Mouse (Mus musculus): ENCODE measurements around the gene Tbxas1.

Tbxas1 gene

DNA sequence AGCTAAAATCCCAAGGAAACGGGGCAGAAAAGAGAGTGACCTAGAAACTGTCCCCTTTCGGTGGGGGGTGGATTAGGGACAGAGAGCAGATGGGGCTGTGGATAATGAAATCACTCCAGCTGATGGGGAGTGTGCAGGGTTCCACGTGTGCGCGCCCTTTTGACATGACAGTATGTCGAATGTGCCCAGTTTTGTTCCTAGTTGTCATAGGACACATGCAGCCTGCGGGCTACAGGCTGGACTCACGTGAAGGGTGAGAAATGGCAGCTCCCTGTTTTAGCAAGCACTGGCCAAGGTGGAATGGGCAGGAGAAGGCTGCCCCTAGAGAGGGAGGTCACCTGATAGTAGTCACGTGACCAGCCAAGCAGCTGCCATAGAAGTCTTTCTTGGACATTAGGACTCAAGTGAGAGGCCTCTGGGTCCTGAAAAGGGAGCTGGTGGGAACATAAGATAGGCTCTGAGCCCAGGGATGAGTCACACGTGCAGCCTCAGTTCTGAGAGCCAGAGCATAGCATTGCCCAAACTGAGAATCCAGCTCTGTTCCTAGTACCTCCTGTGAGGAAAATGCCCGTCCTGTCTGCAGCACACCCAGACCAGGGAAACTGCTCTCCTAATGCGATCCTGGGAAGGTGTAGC, 85.7 kb downstream of the Tbxas1 start:
- DNase-seq (ENCODE audit: low spot score) = peak; percentile 62

GRCm38 (mm10) chr6:38961427-38962033, 86.3 kb downstream of the Tbxas1 start:
- DNase-seq (ENCODE audit: low spot score) = no peak

- no peak for DNase-seq (ENCODE audit: low spot score)
Observed at GRCm38 (mm10) chr6:38966839-38967238, 91.6 kb downstream of the Tbxas1 start.

DNA sequence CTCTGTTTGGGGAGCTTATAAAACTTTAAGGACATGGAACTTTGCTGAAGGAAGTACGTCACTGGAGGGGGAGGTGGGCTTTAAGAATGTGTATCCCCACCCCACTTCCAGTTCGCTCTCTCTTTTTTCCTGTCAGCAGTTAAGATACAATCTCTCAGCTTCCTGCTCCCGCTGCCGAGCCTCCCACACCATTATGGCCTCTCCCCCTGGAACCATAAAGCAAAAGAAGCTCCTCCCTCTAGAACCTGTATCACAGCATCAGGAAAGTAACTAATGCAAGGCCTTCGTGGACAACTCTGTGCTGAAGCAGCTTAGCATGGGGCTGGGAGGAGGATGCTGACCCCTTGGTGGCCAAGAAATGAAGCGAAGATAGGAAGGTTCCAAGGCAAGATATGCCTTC, 92.1 kb downstream of the Tbxas1 start:
- no peak for DNase-seq (ENCODE audit: low spot score)

DNA sequence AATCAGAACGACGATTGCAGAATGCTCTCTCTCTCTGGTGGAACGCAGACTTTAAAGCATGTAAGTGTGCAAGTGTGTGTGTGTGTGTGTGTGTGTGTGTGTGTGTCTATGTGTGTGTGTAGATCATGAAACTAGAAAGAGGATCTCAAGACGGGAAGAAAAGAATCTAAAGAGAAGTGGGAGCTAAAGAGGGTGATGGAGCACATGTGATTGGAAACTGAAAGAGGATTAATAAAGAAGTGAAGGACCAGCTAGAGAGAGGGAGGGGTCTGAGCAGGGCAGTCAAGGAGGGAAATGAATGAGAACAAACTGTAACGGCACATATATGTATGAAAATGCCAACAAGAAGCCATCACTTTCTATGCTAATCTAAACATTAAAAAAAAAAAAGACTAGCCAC, 92.8 kb downstream of the Tbxas1 start:
- no peak for DNase-seq (ENCODE audit: low spot score)

- no peak for DNase-seq (ENCODE audit: low spot score)
Observed at GRCm38 (mm10) chr6:38969944-38970740, 94.9 kb downstream of the Tbxas1 start.

DNA sequence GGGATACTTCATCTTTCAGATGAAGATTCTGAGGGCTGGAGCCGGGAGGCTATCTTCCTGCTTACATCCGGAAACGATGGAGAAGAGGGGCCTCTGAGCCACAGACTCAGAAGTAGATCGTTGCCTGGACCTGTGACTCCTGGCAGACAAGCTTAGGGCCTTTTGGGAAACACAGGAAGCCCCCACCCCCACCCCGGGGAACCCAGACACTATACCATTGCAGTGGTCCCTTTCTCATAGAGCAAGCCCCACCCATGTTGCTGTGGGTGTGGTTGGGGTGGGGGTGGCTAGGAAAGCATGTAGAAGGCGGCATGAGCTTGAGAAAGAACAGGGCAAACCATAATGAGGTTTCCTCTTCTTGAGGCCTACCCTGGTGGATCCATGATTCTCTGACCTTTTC, 95.6 kb downstream of the Tbxas1 start:
- DNase-seq (ENCODE audit: low spot score) = no peak

GRCm38 (mm10) chr6:38972826-38973225, 97.6 kb downstream of the Tbxas1 start:
- no peak for DNase-seq (ENCODE audit: low spot score)

DNA sequence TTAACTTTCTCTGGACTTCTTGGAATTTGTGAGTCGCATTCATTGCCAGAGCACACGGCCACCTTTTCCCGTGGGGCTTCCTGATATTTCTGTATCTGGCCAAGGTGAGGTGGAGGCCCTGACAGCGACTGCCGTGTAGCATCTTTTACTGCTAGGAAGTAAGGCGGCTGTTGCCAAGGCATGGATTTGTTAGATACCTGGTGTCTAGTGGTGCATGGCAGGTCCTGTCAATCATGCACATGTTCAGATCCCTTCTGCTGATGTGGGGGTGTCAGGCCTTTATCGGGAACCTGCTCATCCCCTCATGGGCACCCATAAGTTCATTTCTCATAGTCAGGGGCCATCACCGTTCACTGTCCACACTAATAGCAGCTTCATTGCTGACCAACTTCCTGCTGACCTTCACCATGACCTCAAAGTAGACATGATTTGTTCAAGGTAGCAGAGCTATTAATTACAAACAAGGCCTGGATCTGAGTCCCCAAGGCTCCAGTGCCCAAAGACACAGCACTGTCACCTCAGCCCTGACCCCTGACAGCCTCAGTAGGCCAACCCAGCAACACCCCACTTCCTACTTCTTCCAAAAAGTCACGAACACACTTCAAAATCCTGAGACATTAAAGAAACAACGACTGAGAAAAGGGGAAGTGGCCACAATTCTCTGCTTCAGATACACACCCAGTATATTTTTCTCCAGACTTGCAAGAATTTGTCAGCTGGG, 98.4 kb downstream of the Tbxas1 start:
- no peak for DNase-seq (ENCODE audit: low spot score)

GRCm38 (mm10) chr6:38974162-38974525, 98.9 kb downstream of the Tbxas1 start:
- DNase-seq (ENCODE audit: low spot score) = no peak

DNA sequence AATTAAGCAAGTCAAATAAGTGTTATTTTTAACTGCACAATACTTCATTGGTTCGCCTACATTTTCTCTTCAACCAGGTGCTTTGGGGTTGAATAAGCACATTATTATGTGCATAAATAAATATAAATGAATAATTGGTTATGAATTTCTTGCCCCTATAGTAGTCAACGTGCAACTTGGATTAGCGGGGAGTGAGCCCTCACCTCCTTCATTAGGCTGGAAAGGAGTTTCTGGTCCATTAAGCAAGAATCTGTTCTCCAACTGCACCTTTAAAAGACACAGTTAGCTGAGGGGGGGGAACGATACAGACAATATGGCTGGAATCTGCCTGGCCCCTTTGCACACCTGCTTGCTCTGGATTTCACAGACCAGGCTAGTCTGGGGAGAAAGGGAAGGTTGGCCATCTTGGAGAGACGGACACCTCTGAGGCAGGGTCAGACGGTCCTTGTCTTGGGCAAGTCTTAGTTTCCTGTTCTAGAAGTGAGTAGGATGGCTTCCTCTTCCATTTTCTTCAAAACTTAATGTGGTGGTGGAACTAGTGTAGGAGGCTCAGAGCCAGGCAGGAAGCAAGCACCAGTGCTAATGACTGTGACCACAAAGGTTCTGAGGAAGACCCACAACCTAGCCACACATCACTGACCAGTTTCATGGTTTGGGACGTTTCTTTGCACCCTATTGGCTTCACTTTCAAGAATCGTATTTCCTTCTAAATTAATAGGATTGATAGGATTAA, 99.5 kb downstream of the Tbxas1 start:
- DNase-seq (ENCODE audit: low spot score) = no peak

DNA sequence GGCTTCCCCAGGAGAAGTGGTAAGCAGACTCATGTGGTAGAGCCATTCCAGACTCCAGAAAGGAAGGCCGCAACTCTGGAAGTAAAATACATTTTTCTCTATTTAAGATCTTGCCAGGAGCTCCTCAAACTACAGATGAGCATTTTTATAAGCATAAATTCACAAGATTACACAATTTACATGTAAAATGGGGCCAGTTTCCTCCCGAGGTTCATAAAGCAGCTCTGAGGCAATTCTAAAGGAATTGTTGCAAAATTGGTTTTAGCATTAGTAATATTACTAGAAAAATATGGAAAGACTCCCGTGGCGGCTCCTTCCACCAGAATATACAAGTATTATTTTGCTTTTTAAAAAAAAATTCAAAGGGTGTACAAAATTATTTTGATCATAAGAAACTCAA, 100.7 kb downstream of the Tbxas1 start:
- DNase-seq (ENCODE audit: low spot score) = no peak

DNA sequence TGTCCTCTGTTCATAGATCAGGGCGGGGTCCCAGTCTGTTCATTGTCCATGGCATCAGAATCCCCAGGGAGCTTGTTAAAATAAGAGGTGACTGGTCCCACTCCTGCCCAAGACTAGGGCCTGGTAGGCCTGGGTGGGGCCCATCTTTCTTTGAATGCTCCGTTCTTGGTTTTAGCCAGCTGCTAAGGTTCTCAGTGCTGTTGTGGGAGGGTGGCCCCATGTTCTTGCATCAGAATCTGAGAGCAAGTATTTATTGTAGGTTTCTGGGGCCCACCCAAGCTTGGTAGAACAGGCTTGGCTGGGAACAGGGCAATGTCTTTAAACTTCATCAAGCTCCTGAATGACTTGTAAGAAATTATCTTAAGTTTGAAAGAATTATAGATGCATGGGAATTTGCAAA, 101.2 kb downstream of the Tbxas1 start:
- DNase-seq (ENCODE audit: low spot score) = no peak

DNA sequence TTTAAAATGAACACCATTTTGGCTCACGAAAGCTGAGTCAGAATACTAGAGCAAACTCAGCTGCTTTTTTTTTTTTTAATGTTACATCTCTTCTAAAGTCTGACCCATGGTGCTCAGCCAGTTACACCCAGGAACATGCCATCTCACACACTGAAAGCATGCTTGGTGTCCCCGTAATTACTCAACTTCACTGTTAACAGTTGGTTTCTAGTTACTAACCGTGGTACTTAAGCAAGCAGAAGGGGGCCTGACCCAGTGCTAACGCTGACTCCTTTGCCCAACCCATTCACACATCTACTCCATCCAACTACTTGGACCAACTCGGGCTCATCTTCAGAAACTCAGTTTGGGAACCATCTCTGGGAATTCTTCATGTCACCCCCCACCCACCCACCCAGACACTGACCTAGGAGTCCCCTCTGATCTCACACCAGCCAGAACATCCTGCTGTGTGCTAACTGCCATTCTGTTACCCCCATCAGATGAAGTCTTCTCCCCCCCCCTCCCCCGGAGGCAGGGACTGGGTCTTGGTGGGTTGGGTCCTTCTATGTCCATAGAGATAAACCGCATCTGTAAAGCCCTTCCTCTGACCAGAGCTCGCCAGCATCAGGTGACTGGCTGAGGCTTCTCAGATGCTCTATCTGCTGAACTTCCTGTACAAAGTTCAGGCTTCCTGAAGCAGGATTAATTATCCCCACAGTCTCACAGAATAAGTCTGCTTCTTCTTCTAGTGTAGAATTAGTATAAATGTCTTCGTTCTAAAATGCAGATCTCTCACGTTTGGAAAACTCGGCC, 105.9 kb downstream of the Tbxas1 start:
- DNase-seq (ENCODE audit: low spot score) = no peak

- DNase-seq (ENCODE audit: low spot score) = no peak
Observed at GRCm38 (mm10) chr6:38982071-38982470, 106.9 kb downstream of the Tbxas1 start.

GRCm38 (mm10) chr6:38982656-38983055, 107.5 kb downstream of the Tbxas1 start:
- no peak for DNase-seq (ENCODE audit: low spot score)

- no peak for DNase-seq (ENCODE audit: low spot score)
Observed at GRCm38 (mm10) chr6:38983060-38983459, 107.9 kb downstream of the Tbxas1 start.

DNA sequence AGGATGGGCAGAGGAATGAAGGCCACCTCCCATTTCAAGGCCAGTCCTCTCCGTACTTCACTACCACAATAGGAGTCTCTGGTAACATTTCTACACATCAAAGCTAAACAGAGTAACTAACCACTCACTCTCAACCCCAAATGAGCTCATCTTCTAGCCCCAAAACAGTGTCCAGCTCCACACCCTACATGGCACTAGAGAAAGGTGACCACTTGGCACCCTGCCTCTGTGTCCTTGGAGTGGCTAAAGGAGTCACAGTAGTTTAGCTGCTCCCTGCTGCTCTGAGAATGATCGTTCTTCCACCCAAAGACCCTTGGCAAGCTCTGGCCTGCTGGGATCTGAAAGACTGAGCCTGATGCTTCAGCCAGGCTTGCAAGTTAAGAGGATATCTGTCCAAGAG, 109.4 kb downstream of the Tbxas1 start:
- no peak for DNase-seq (ENCODE audit: low spot score)

GRCm38 (mm10) chr6:38986641-38987040, 111.4 kb downstream of the Tbxas1 start:
- DNase-seq (ENCODE audit: low spot score) = no peak

- DNase-seq (ENCODE audit: low spot score) = no peak
Observed at GRCm38 (mm10) chr6:38992016-38992415, 116.8 kb downstream of the Tbxas1 start.

DNA sequence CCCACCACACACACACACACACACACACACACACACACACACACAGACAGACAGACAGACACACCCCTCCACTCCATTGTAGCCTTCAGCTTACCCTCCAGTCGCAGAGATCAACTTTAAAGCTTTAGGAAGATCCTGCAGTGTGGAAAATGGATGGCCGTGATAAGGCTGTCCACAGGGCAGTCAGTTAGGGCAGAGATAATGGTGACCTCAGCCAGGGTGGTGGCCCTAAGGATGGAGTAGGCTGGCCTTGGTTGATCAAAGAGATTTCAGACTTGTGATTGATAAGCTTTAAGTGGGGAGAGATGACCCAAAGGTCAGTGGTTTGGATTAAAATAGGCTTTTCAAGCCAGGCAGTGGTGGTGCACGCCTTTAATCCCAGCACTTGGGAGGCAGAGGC, 120.6 kb downstream of the Tbxas1 start:
- DNase-seq (ENCODE audit: low spot score) = no peak
